Mouse (Mus musculus) hindbrain, postnatal 0 days (tissue): ENCODE data around the gene Brip1. TPM values are rescaled to one million over a fixed set of nuclear protein-coding genes. Genes with fewer than 3 reads are reported as not detected.

ENCODE experiments used
- ATAC-seq: fragments of 200-750 bp; cut with Nextera tagmentation; 2 replicates; pipeline ENCODE4 v1.8.0; 2017; ENCODE audit warnings: mild to moderate bottlenecking, moderate TSS enrichment, moderate library complexity
- DNase-seq: peaks from one replicate; pipeline ENCODE4 v3.0.0-alpha.2; 2015; ENCODE audit warnings: low spot score
- H3K27ac ChIP-seq: fragments of 300-500 bp; sonication (generic); 2 replicates; pipeline ENCODE4 v1.5.1; 2014; ENCODE audit warnings: mild to moderate bottlenecking
- H3K27me3 ChIP-seq: fragments of 300-500 bp; sonication (generic); 2 replicates; pipeline ENCODE4 v1.6.1; 2014; ENCODE audit warnings: low read length, mixed read lengths; ENCODE audit not compliant: insufficient read depth
- H3K36me3 ChIP-seq: fragments of 300-500 bp; sonication (generic); 2 replicates; pipeline ENCODE4 v1.6.1; 2014; ENCODE audit warnings: low read length, mixed read lengths; ENCODE audit not compliant: insufficient read depth
- H3K4me1 ChIP-seq: fragments of 300-500 bp; sonication (generic); 2 replicates; pipeline ENCODE4 v1.6.1; 2014; ENCODE audit warnings: antibody characterized with exemption, low read length, mixed read lengths; ENCODE audit not compliant: insufficient read depth
- H3K4me2 ChIP-seq: fragments of 300-500 bp; sonication (generic); 2 replicates; pipeline ENCODE4 v1.6.1; 2014; ENCODE audit warnings: low read depth, mild to moderate bottlenecking, low read length, moderate library complexity, mixed read lengths
- H3K4me3 ChIP-seq: fragments of 300-500 bp; sonication (generic); 2 replicates; pipeline ENCODE4 v1.5.1; 2014; ENCODE audit warnings: low read length
- H3K9ac ChIP-seq: fragments of 300-500 bp; sonication (generic); replicated peaks from 2 replicates; pipeline ENCODE4 v1.6.1; 2014; ENCODE audit warnings: mild to moderate bottlenecking, low read length, moderate library complexity, mixed read lengths
- H3K9me3 ChIP-seq: fragments of 300-500 bp; sonication (generic); 2 replicates; pipeline ENCODE4 v1.6.1; 2016; ENCODE audit warnings: low read length, mixed read lengths
- CTCF ChIP-seq: IDR thresholded peaks from 2 replicates; pipeline ENCODE4 v1.5.1; 2016; ENCODE audit warnings: antibody characterized with exemption, control low read depth, low read depth
- WGBS: fragments of 180-500 bp; shearing (Covaris S2); extraction: QIAGEN DNeasy Blood & Tissue Kit; methylation state at CpG from one replicate; pipeline ENCODE4 v1.1.7; 2014; 5-methylcytosine and 5-hydroxymethylcytosine counted together
- polyA plus RNA-seq: library from polyadenylated mRNA; unstranded; fragments of >200 nt; fragmentation: Nextera tagmentation; extraction: Ambion mirVana; gene quantifications from 2 replicates; pipeline ENCODE4 v1.2.1, GENCODE M21; 2015
- total RNA-seq: library from RNA; depleted of rRNA; stranded (reverse); fragments of >200 nt; gene quantifications from 2 replicates; pipeline ENCODE4 v1.2.3, GENCODE M21; 2014

Gene Brip1
- total and polyA plus RNA-seq, 2 experiments from 2014 or later, result 1.0 to 2.5 TPM

GRCm38 (mm10) chr11:86039355-86039754 is 161.6 kb downstream of the Brip1 start:
- ATAC-seq (no peak), DNase-seq (peak; percentile 23)
- Histone ChIP-seq H3K36me3 (no peaks in the 10 kb centered on the region), H3K4me1 (no peaks in the 10 kb centered on the region), H3K4me3 (no peak overlapping the region), H3K27me3 (no peaks in the 10 kb centered on the region; the same call in 1 of the 2 replicates), H3K4me2 (no peak overlapping the region), H3K9ac (no peak overlapping the region), H3K27ac (no peak overlapping the region), H3K9me3 (no peaks in the 10 kb centered on the region)
- no peak for TF ChIP-seq CTCF
- 37% methylated on average over 8 of the region's 8 CpGs for WGBS

DNA sequence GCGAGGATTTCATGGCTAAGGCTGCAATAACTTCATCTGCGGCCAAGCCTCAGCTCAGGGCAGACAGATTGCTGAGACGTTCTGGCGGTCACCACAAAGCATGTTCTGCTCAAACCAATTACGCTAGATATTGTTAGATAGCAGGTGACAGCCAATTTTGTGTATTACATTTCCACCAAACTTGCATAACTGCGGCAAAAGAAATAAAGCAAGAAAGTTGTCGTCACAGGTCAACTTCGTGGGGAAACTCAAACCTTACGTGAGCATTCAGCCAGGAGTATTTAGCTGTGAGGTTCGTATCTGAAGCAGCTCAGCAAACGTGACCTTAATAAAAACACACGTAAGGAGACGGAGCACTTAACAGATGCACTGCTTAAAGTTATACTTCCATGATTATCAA is 162.3 kb downstream of the Brip1 start:
- no peaks in the 10 kb centered on the region for H3K9me3 ChIP-seq
- TF ChIP-seq CTCF, result no peak
- ATAC-seq, result no peak
- no peak overlapping the region for H3K4me3 ChIP-seq
- H3K27me3 ChIP-seq, result no peaks in the 10 kb centered on the region; the same call in 1 of the 2 replicates
- H3K9ac ChIP-seq, result no peak overlapping the region
- H3K27ac ChIP-seq, result no peak overlapping the region
- DNase-seq, result no peak
- no peak overlapping the region for H3K4me2 ChIP-seq
- 67% methylated on average over 13 of the region's 13 CpGs for WGBS
- no peaks in the 10 kb centered on the region for H3K4me1 ChIP-seq
- no peaks in the 10 kb centered on the region for H3K36me3 ChIP-seq

DNA sequence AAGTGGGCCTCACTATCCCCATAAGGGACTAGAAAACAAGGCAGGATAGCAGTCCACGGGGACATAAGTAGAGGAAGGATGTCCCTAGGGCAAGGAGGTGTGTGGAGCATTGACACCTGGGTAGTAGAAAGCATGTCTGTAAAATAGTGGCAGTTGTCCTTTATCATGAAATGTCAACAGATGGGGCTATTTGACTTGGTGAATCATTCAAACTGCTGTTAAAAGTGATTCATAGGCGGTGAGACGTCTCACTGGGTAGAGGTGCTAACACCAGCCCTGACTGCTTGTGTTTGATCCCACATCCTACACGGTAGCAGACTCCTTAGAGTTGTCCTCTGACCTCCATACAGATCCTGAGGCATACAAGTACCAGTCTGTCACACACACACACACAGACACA is 168.1 kb downstream of the Brip1 start:
- DNase-seq, result no peak
- Histone ChIP-seq H3K9me3 (no peaks in the 10 kb centered on the region), H3K4me1 (no peaks in the 10 kb centered on the region), H3K27me3 (no peaks in the 10 kb centered on the region; the same call in 1 of the 2 replicates), H3K36me3 (no peaks in the 10 kb centered on the region), H3K4me3 (no peak overlapping the region), H3K4me2 (no peak overlapping the region), H3K27ac (no peak overlapping the region), H3K9ac (no peak overlapping the region)
- WGBS, result 91% methylated on average over 4 of the region's 4 CpGs
- no peak for TF ChIP-seq CTCF
- no peak for ATAC-seq

DNA sequence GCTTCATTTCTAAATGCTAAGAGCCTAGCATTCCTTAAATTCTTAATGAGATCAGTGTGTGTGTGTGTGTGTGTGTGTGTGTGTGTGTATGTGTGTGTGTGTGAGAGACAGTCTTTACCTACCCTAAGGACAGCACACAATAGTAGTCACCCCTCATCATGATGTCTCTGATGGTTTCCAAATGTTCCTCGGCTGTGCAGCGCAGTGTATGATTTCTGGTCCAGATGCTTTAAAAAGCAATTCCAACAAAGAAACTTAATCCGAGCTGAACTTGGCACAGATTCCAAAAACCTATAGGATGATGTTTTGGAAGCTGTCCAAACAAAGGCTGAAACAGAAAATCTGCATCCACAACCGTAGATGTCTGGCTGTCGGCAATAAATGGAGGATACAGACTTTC is 173.0 kb downstream of the Brip1 start:
- Histone ChIP-seq H3K4me3 (no peak overlapping the region), H3K4me2 (no peak overlapping the region), H3K4me1 (no peaks in the 10 kb centered on the region), H3K9me3 (no peaks in the 10 kb centered on the region), H3K27me3 (no peaks in the 10 kb centered on the region), H3K36me3 (no peaks in the 10 kb centered on the region), H3K27ac (no peak overlapping the region), H3K9ac (no peak overlapping the region)
- DNase-seq (no peak), ATAC-seq (no peak)
- TF ChIP-seq CTCF, result no peak
- WGBS, result 42% methylated on average over 5 of the region's 5 CpGs

DNA sequence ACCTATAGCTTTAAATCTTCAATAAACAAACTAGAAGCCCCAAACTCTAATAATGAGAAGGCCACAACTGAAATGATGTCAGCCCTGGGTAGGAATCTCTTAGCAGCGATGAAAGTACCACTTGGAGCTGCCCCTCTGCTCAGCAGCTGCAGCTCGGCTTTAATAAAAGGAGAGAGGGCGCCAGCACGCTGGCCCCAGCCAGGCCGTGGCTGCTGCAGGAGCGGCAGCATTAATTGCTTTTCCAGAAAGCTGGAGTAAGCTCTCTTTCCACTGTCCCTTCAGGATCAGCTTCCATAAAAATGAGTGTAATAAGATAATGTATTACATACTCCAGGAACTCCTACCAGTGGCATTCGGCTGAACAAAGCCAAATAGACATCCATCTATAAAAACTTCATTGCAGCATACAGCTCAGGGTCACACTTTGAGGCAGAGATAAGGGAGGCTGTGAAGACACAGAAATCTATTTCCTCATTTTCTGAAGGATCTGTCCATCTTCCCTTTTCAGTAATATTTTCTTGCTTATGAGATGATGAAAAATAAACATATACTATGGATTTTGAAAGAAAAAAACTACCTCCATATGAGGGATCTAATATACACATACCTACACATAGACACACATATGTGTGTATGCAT is 174.3 kb downstream of the Brip1 start:
- DNase-seq (no peak), ATAC-seq (no peak)
- Histone ChIP-seq H3K27ac (no peak overlapping the region), H3K4me2 (no peak overlapping the region), H3K36me3 (no peaks in the 10 kb centered on the region), H3K27me3 (no peaks in the 10 kb centered on the region), H3K4me3 (no peak overlapping the region), H3K9me3 (no peaks in the 10 kb centered on the region), H3K9ac (no peak overlapping the region), H3K4me1 (no peaks in the 10 kb centered on the region)
- no peak for TF ChIP-seq CTCF
- 20% methylated on average over 7 of the region's 7 CpGs for WGBS

DNA sequence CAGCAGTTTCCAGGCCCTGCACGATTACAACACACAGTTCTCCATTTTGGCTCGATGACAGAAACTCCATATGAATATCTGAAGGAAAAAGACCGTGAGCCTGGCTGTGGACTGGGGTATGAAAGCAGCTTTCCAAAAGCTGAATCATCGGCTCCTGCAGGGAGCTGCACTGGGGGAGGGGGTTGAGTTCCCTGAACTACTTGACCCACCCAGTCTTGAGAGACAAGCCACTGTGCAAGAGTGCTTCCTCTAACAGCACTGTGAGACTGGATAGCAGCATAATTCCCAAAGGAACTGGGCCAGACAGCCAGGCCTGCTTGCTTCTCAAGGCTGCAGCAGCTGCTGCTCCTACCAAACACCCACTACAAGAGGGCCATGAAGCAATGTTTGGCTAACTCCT is 178.6 kb downstream of the Brip1 start:
- no peaks in the 10 kb centered on the region for H3K36me3 ChIP-seq
- H3K9me3 ChIP-seq, result no peaks in the 10 kb centered on the region
- H3K27me3 ChIP-seq, result no peaks in the 10 kb centered on the region
- 33% methylated on average over 4 of the region's 4 CpGs for WGBS
- no peaks in the 10 kb centered on the region for H3K4me1 ChIP-seq
- TF ChIP-seq CTCF, result no peak
- no peak overlapping the region for H3K9ac ChIP-seq
- DNase-seq (peak; percentile 64), ATAC-seq (no peak)
- no peak overlapping the region for H3K27ac ChIP-seq
- H3K4me2 ChIP-seq, result no peak overlapping the region
- H3K4me3 ChIP-seq, result no peak overlapping the region

GRCm38 (mm10) chr11:86020033-86020432 is 181.0 kb downstream of the Brip1 start:
- Histone ChIP-seq H3K27me3 (no peaks in the 10 kb centered on the region), H3K27ac (no peak overlapping the region), H3K4me3 (no peak overlapping the region), H3K9me3 (no peaks in the 10 kb centered on the region), H3K4me2 (no peak overlapping the region), H3K9ac (no peak overlapping the region), H3K36me3 (no peaks in the 10 kb centered on the region), H3K4me1 (no peaks in the 10 kb centered on the region)
- DNase-seq (no peak), ATAC-seq (no peak)
- no peak for TF ChIP-seq CTCF
- WGBS, result 61% methylated on average over 1 of the region's 1 CpGs
